Mouse (Mus musculus) lung, adult 18-20 months (tissue): ENCODE results near the gene Wnt7a.

Source experiments
- DNase-seq, 2 experiments: peaks; one replicate each; pipeline ENCODE4 v3.0.0; 2022; ENCODE audit warnings: mixed read lengths in 2 of 2

Wnt7a gene

DNA sequence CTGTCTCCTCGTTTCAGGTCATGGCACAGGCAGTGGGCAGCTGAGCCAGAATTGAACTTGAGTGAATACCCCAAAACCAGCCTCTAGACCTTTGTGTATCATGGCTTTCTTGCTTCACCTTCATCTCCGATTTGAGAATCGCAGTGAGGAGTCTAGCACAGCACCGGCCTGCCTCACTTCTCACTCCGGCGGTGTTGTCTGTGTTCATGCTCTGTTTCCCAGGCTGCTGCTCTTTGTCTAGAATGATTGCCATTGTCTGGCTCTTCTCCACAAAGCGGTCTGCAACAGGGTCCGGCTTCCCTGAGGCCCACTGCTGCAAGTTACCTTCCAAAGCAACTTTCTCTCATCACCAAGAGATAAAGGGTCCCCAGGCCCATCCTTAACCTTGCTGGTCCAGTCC is 79.3 kb downstream of the Wnt7a start:
- DNase-seq = no peak

GRCm38 (mm10) chr6:91325556-91325955 is 85.6 kb downstream of the Wnt7a start:
- DNase-seq = no peak

GRCm38 (mm10) chr6:91324752-91325151 is 86.4 kb downstream of the Wnt7a start:
- DNase-seq = no peak

- no peak for DNase-seq
Observed at GRCm38 (mm10) chr6:91322001-91322772, 89.0 kb downstream of the Wnt7a start.
